Mouse (Mus musculus): Measurements from ENCODE around the gene Cdk2ap1. TPM values are rescaled to one million over a fixed set of nuclear protein-coding genes. Genes with fewer than 3 reads are reported as not detected.

Gene Cdk2ap1
- polyA plus RNA-seq, 1 experiment: 236 TPM

DNA sequence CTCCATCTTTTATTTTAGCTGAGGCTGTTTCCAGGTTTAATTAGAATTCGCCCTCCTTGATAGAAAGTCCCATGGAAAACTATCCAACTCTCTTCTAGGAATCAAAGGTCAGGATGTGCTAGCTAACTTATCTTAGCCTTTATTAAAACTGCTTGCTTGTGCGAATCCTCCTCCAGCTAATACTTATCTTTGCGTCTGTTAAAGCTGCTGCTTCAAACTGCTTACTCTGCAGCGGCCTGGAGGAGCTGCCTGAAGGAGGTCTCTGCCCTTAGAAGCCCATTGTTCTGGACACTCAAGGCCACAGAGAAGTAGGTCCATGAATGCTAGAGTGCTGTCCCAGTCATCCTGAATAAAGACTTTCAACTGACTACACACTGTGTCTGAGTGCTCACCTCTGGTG lies 66.4 kb downstream of the Cdk2ap1 start:
- Histone ChIP-seq H3ac (ENCODE audit: control insufficient read depth, insufficient read length) (no peak overlapping the region), H3K4me3 (no peak overlapping the region), H3K36me3 (ENCODE audit: control insufficient read depth, insufficient read depth) (peaks cover 23% of the 10 kb centered on the region), H3K27me3 (ENCODE audit: control insufficient read depth, insufficient read depth, insufficient read length) (no peaks in the 10 kb centered on the region), H3K4me2 (ENCODE audit: low read depth) (no peak overlapping the region), H3K79me2 (ENCODE audit: control insufficient read depth, insufficient read depth) (no peaks in the 10 kb centered on the region)
- TF ChIP-seq MYOD1 (IDR thresholded peaks at IDR 0.05; ENCODE audit: control insufficient read depth in 1 of 3, insufficient read length in 2 of 3, low read depth in 2 of 3): no peak
- no peak for TF ChIP-seq TCF3 (IDR thresholded peaks at IDR 0.05; ENCODE audit: insufficient read length, low read depth)
- TF ChIP-seq CEBPB (IDR thresholded peaks at IDR 0.05; ENCODE audit: insufficient read depth, poor library complexity, severe bottlenecking): no peak
- no peak for TF ChIP-seq POLR2AphosphoS2 (IDR thresholded peaks at IDR 0.05; ENCODE audit: insufficient read length, low read depth)
- TF ChIP-seq REST (IDR thresholded peaks at IDR 0.05; ENCODE audit: insufficient read depth, insufficient read length): no peak
- no peak for TF ChIP-seq TCF12 (IDR thresholded peaks at IDR 0.05; ENCODE audit: insufficient read depth, poor library complexity, severe bottlenecking)
- TF ChIP-seq MYOG (IDR thresholded peaks at IDR 0.05; ENCODE audit: control insufficient read depth in 1 of 3, insufficient read depth in 1 of 3, insufficient read length in 2 of 3, low read depth in 2 of 3): no peak
- no peak for TF ChIP-seq E2F4 (IDR thresholded peaks at IDR 0.05; ENCODE audit: insufficient read depth)
- TF ChIP-seq USF1 (IDR thresholded peaks at IDR 0.05; ENCODE audit: low read depth): no peak
- no peak for TF ChIP-seq SRF (IDR thresholded peaks at IDR 0.05; ENCODE audit: control insufficient read depth, insufficient read length, low read depth)
- no peak for TF ChIP-seq MAX (IDR thresholded peaks at IDR 0.05; ENCODE audit: low read depth)
- TF ChIP-seq POLR2A (IDR thresholded peaks at IDR 0.05; ENCODE audit: insufficient read length, low read depth): no peak

Other genes starting within 250 kb of the Cdk2ap1 start
- gene Arl6ip4, start 247.0 kb downstream of the Cdk2ap1 start, polyA plus RNA-seq (2012; fragmentation: generic; extraction: Trizol): 55.0 TPM
- 5.3 TPM for gene Pitpnm2, start 113.3 kb downstream of the Cdk2ap1 start, polyA plus RNA-seq (2012; fragmentation: generic; extraction: Trizol)
- gene Mphosph9, start 35.1 kb downstream of the Cdk2ap1 start, polyA plus RNA-seq (2012; fragmentation: generic; extraction: Trizol): 2.4 TPM
- 7.2 TPM for gene 2810006K23Rik, start 35.0 kb downstream of the Cdk2ap1 start, polyA plus RNA-seq (2012; fragmentation: generic; extraction: Trizol)
- 11.3 TPM for gene Sbno1, start 62.9 kb upstream of the Cdk2ap1 start, polyA plus RNA-seq (2012; fragmentation: generic; extraction: Trizol)
- gene Kmt5a, start 76.8 kb upstream of the Cdk2ap1 start, polyA plus RNA-seq (2012; fragmentation: generic; extraction: Trizol): 58.0 TPM
- 22.3 TPM for gene Rilpl2, start 115.3 kb upstream of the Cdk2ap1 start, polyA plus RNA-seq (2012; fragmentation: generic; extraction: Trizol)
- gene Snrnp35, start 120.1 kb upstream of the Cdk2ap1 start, polyA plus RNA-seq (2012; fragmentation: generic; extraction: Trizol): 18.9 TPM
- 43.1 TPM for gene Rilpl1, start 168.3 kb upstream of the Cdk2ap1 start, polyA plus RNA-seq (2012; fragmentation: generic; extraction: Trizol)
- gene Tmed2, start 177.6 kb upstream of the Cdk2ap1 start, polyA plus RNA-seq (2012; fragmentation: generic; extraction: Trizol): 131 TPM
- gene Ddx55, start 189.8 kb upstream of the Cdk2ap1 start, polyA plus RNA-seq (2012; fragmentation: generic; extraction: Trizol): 5.3 TPM
- 37.6 TPM for gene Eif2b1, start 216.0 kb upstream of the Cdk2ap1 start, polyA plus RNA-seq (2012; fragmentation: generic; extraction: Trizol)
- gene Gtf2h3, start 216.1 kb upstream of the Cdk2ap1 start, polyA plus RNA-seq (2012; fragmentation: generic; extraction: Trizol): 25.3 TPM